Mouse (Mus musculus): ENCODE results near the gene Fbxl18. TPM values are rescaled to one million over a fixed set of nuclear protein-coding genes. Genes with fewer than 3 reads are reported as not detected.
A peak's percentile ranks its signal among the peaks of the same experiment; 100 is the strongest.
"Not testable (repeated sequence)": the region's sequence is repeated elsewhere in the genome, so short reads cannot be mapped to it uniquely, and the experiment has no call there.

Gene Fbxl18
- polyA plus RNA-seq, 1 experiment from 2014 or later: 8.2 TPM

- H3K27ac ChIP-seq (ENCODE audit: low read length): no peak overlapping the region
- no peak overlapping the region for H3K4me3 ChIP-seq (replicated peaks; ENCODE audit: low read length)
- H3K36me3 ChIP-seq (ENCODE audit: control insufficient read depth, insufficient read depth, low read length): peaks cover 6% of the 10 kb centered on the region; the same call in 1 of the 2 replicates
- H3K27me3 ChIP-seq (ENCODE audit: control insufficient read depth, insufficient read depth, low read length): no peaks in the 10 kb centered on the region
- peaks cover 11% of the 10 kb centered on the region for H3K4me1 ChIP-seq (ENCODE audit: control insufficient read depth, insufficient read depth, low read length)
- no peak overlapping the region for H3K9ac ChIP-seq (ENCODE audit: low read length)
- H3K4me2 ChIP-seq (ENCODE audit: low read depth, low read length): no peak overlapping the region
- no peak for ATAC-seq (ENCODE audit: insufficient read depth, low FRiP score)
- WGBS: 79% methylated on average over 5 of the region's 5 CpGs
- H3K9me3 ChIP-seq (replicated peaks; ENCODE audit: control insufficient read depth, low read length): no peaks in the 10 kb centered on the region
These were observed 1.5 kb upstream of the Fbxl18 start for GRCm38 (mm10) chr5:142896713-142897112.

GRCm38 (mm10) chr5:142896192-142896591, 971 bp upstream of the Fbxl18 start:
- no peak overlapping the region for H3K27ac ChIP-seq (ENCODE audit: low read length)

GRCm38 (mm10) chr5:142891396-142891795, 3.8 kb downstream of the Fbxl18 start:
- Histone ChIP-seq H3K9ac (ENCODE audit: low read length) (no peak overlapping the region), H3K4me1 (ENCODE audit: control insufficient read depth, insufficient read depth, low read length) (peaks cover 11% of the 10 kb centered on the region), H3K27ac (ENCODE audit: low read length) (no peak overlapping the region), H3K27me3 (ENCODE audit: control insufficient read depth, insufficient read depth, low read length) (no peaks in the 10 kb centered on the region), H3K9me3 (replicated peaks; ENCODE audit: control insufficient read depth, low read length) (no peaks in the 10 kb centered on the region), H3K4me2 (ENCODE audit: low read depth, low read length) (no peak overlapping the region), H3K4me3 (replicated peaks; ENCODE audit: low read length) (no peak overlapping the region), H3K36me3 (ENCODE audit: control insufficient read depth, insufficient read depth, low read length) (no peaks in the 10 kb centered on the region)
- WGBS: 83% methylated on average over 6 of the region's 6 CpGs
- no peak for ATAC-seq (ENCODE audit: insufficient read depth, low FRiP score)

More at GRCm38 (mm10) chr5:142896192-142896591, 971 bp upstream of the Fbxl18 start:
- no peak for ATAC-seq (ENCODE audit: insufficient read depth, low FRiP score)
- Histone ChIP-seq H3K4me2 (ENCODE audit: low read depth, low read length) (no peak overlapping the region), H3K4me1 (ENCODE audit: control insufficient read depth, insufficient read depth, low read length) (peaks cover 11% of the 10 kb centered on the region), H3K36me3 (ENCODE audit: control insufficient read depth, insufficient read depth, low read length) (0 out of 2 replicates have a peak, but pooled peaks cover 4% of the 10 kb centered on the region), H3K27me3 (ENCODE audit: control insufficient read depth, insufficient read depth, low read length) (no peaks in the 10 kb centered on the region), H3K9me3 (replicated peaks; ENCODE audit: control insufficient read depth, low read length) (no peaks in the 10 kb centered on the region), H3K4me3 (replicated peaks; ENCODE audit: low read length) (no peak overlapping the region), H3K9ac (ENCODE audit: low read length) (no peak overlapping the region)
- WGBS: 70% methylated on average over 10 of the region's 10 CpGs

- 86% methylated on average over 3 of the region's 3 CpGs for WGBS
- ATAC-seq (ENCODE audit: insufficient read depth, low FRiP score); H3K4me3 ChIP-seq (replicated peaks; ENCODE audit: low read length); H3K9me3 ChIP-seq (replicated peaks; ENCODE audit: control insufficient read depth, low read length); H3K4me1 ChIP-seq (ENCODE audit: control insufficient read depth, insufficient read depth, low read length); H3K9ac ChIP-seq (ENCODE audit: low read length); H3K27me3 ChIP-seq (ENCODE audit: control insufficient read depth, insufficient read depth, low read length); H3K4me2 ChIP-seq (ENCODE audit: low read depth, low read length); H3K27ac ChIP-seq (ENCODE audit: low read length): not testable (repeated sequence)
- peaks cover 14% of the 10 kb centered on the region for H3K36me3 ChIP-seq (ENCODE audit: control insufficient read depth, insufficient read depth, low read length)
These were observed 7.7 kb downstream of the Fbxl18 start for GRCm38 (mm10) chr5:142887533-142887932.

GRCm38 (mm10) chr5:142886761-142887160, 8.5 kb downstream of the Fbxl18 start:
- 91% methylated on average over 20 of the region's 20 CpGs for WGBS
- Histone ChIP-seq H3K4me1 (ENCODE audit: control insufficient read depth, insufficient read depth, low read length) (no peaks in the 10 kb centered on the region), H3K9me3 (replicated peaks; ENCODE audit: control insufficient read depth, low read length) (no peaks in the 10 kb centered on the region), H3K4me2 (ENCODE audit: low read depth, low read length) (no peak overlapping the region), H3K4me3 (replicated peaks; ENCODE audit: low read length) (no peak overlapping the region), H3K27me3 (ENCODE audit: control insufficient read depth, insufficient read depth, low read length) (no peaks in the 10 kb centered on the region), H3K9ac (ENCODE audit: low read length) (no peak overlapping the region), H3K36me3 (ENCODE audit: control insufficient read depth, insufficient read depth, low read length) (peaks cover 14% of the 10 kb centered on the region), H3K27ac (ENCODE audit: low read length) (no peak overlapping the region)
- no peak for ATAC-seq (ENCODE audit: insufficient read depth, low FRiP score)

GRCm38 (mm10) chr5:142886181-142886580, 9.0 kb downstream of the Fbxl18 start:
- Histone ChIP-seq H3K4me1 (ENCODE audit: control insufficient read depth, insufficient read depth, low read length) (peaks cover 3% of the 10 kb centered on the region; the same call in 1 of the 2 replicates), H3K27ac (ENCODE audit: low read length) (no peak overlapping the region), H3K9ac (ENCODE audit: low read length) (no peak overlapping the region), H3K4me2 (ENCODE audit: low read depth, low read length) (no peak overlapping the region), H3K36me3 (ENCODE audit: control insufficient read depth, insufficient read depth, low read length) (peaks cover 14% of the 10 kb centered on the region), H3K4me3 (replicated peaks; ENCODE audit: low read length) (no peak overlapping the region), H3K9me3 (replicated peaks; ENCODE audit: control insufficient read depth, low read length) (no peaks in the 10 kb centered on the region), H3K27me3 (ENCODE audit: control insufficient read depth, insufficient read depth, low read length) (no peaks in the 10 kb centered on the region)
- no peak for ATAC-seq (ENCODE audit: insufficient read depth, low FRiP score)
- WGBS: 93% methylated on average over 19 of the region's 19 CpGs

- Histone ChIP-seq H3K9me3 (replicated peaks; ENCODE audit: control insufficient read depth, low read length) (no peaks in the 10 kb centered on the region), H3K9ac (ENCODE audit: low read length) (no peak overlapping the region), H3K27ac (ENCODE audit: low read length) (no peak overlapping the region), H3K4me1 (ENCODE audit: control insufficient read depth, insufficient read depth, low read length) (peaks cover 3% of the 10 kb centered on the region; the same call in 1 of the 2 replicates), H3K4me3 (replicated peaks; ENCODE audit: low read length) (no peak overlapping the region), H3K4me2 (ENCODE audit: low read depth, low read length) (no peak overlapping the region), H3K27me3 (ENCODE audit: control insufficient read depth, insufficient read depth, low read length) (no peaks in the 10 kb centered on the region), H3K36me3 (ENCODE audit: control insufficient read depth, insufficient read depth, low read length) (peaks cover 22% of the 10 kb centered on the region)
- WGBS: 89% methylated on average over 11 of the region's 11 CpGs
- no peak for ATAC-seq (ENCODE audit: insufficient read depth, low FRiP score)
These were observed 12.8 kb downstream of the Fbxl18 start for GRCm38 (mm10) chr5:142882471-142882870.

- Histone ChIP-seq H3K4me1 (ENCODE audit: control insufficient read depth, insufficient read depth, low read length) (peaks cover 3% of the 10 kb centered on the region; the same call in 1 of the 2 replicates), H3K9me3 (replicated peaks; ENCODE audit: control insufficient read depth, low read length) (no peaks in the 10 kb centered on the region), H3K4me3 (replicated peaks; ENCODE audit: low read length) (no peak overlapping the region), H3K27ac (ENCODE audit: low read length) (0 out of 2 replicates have a peak overlapping the region, but pooled peaks have one; percentile 35), H3K36me3 (ENCODE audit: control insufficient read depth, insufficient read depth, low read length) (peaks cover 22% of the 10 kb centered on the region), H3K9ac (ENCODE audit: low read length) (peak overlapping the region; percentile 31; the same call in 1 of the 2 replicates), H3K27me3 (ENCODE audit: control insufficient read depth, insufficient read depth, low read length) (no peaks in the 10 kb centered on the region), H3K4me2 (ENCODE audit: low read depth, low read length) (no peak overlapping the region)
- 77% methylated on average over 8 of the region's 8 CpGs for WGBS
- no peak for ATAC-seq (ENCODE audit: insufficient read depth, low FRiP score)
These were observed 13.3 kb downstream of the Fbxl18 start for GRCm38 (mm10) chr5:142881936-142882335.

- peaks cover 18% of the 10 kb centered on the region for H3K36me3 ChIP-seq (ENCODE audit: control insufficient read depth, insufficient read depth, low read length)
- peak; percentile 12; the same call in 1 of the 2 replicates for ATAC-seq (ENCODE audit: insufficient read depth, low FRiP score)
- no peak overlapping the region for H3K4me3 ChIP-seq (replicated peaks; ENCODE audit: low read length)
- WGBS: 29% methylated on average over 13 of the region's 13 CpGs
- H3K9ac ChIP-seq (ENCODE audit: low read length): no peak overlapping the region
- no peak overlapping the region for H3K4me2 ChIP-seq (ENCODE audit: low read depth, low read length)
- no peaks in the 10 kb centered on the region for H3K9me3 ChIP-seq (replicated peaks; ENCODE audit: control insufficient read depth, low read length)
- no peak overlapping the region; the same call in 1 of the 2 replicates for H3K27ac ChIP-seq (ENCODE audit: low read length)
- no peaks in the 10 kb centered on the region for H3K27me3 ChIP-seq (ENCODE audit: control insufficient read depth, insufficient read depth, low read length)
- peaks cover 3% of the 10 kb centered on the region; the same call in 1 of the 2 replicates for H3K4me1 ChIP-seq (ENCODE audit: control insufficient read depth, insufficient read depth, low read length)
These were observed 14.3 kb downstream of the Fbxl18 start for GRCm38 (mm10) chr5:142880806-142881516.

Data from stomach, embryonic 16.5 days (tissue).